Comparison of ENCODE assay signal across 8 mouse cellular contexts in the genomic region with DNA sequence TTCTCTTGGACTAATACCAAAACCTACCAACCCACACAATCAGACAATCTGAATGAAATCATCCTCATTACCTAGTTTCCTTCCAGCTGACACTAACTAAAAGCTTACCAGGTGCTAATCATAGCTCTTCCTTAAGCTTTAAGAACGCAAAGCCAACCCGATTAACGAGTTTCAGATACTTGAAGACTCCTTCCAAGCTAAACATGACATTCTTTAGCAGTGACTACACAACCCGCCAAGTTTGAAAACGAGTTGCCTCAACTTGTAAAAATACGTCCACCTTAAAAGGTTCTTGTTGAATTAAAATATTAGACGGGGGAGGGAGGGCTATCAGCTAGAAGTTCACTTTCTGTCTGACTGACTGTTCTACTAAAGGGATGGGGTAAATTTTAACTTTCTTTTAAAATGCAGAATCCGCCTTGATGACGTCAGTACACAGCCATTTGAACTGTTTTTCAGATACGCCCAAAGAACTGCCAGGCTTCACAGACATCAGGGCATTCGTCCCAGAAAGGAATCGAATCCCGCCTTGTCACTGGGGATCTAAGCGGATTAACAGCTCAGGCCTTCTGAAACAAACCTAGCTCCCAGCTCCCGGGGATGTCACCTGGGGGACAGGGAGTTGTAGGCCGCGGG. TPM values are rescaled to one million over a fixed set of nuclear protein-coding genes. Genes with fewer than 3 reads are reported as not detected.
DNase-seq lines count a peak whose midpoint lies in the region; ATAC-seq lines count a peak whose summit lies in the region.

No protein-coding gene starts in this region.

- H3K4me2 ChIP-seq in lung, embryonic 16.5 days (ENCODE audit: low read depth, low read length) = peak overlapping the region; percentile 54
- H3K4me2 ChIP-seq in stomach, embryonic 14.5 days (replicated peaks; ENCODE audit: low read depth, low read length) = peak overlapping the region; percentile 72

- peak overlapping the region; percentile 56 for H3K9ac ChIP-seq in lung, embryonic 16.5 days (ENCODE audit: low read length)
- peak overlapping the region; percentile 53 for H3K9ac ChIP-seq in stomach, embryonic 14.5 days (replicated peaks; ENCODE audit: low read depth, low read length)

- intact Hi-C loops in gastrocnemius, postnatal 14 days (cut with DNase I; ENCODE audit: low total_unique reads) = no loop called here

- H3K36me3 ChIP-seq in hindbrain, embryonic 10.5 days = peaks cover 15% of the 10 kb centered on the region
- no peaks in the 10 kb centered on the region for H3K36me3 ChIP-seq in lung, embryonic 16.5 days (ENCODE audit: control insufficient read depth, insufficient read depth, low read length)
- no peaks in the 10 kb centered on the region for H3K36me3 ChIP-seq in stomach, embryonic 14.5 days (ENCODE audit: control insufficient read depth, insufficient read depth, low read length)

- H3K27me3 ChIP-seq in hindbrain, embryonic 10.5 days (ENCODE audit: insufficient read depth, poor library complexity, severe bottlenecking) = no peaks in the 10 kb centered on the region
- no peaks in the 10 kb centered on the region for H3K27me3 ChIP-seq in lung, embryonic 16.5 days (ENCODE audit: control insufficient read depth, insufficient read depth, low read depth, low read length)
- no peaks in the 10 kb centered on the region for H3K27me3 ChIP-seq in stomach, embryonic 14.5 days (ENCODE audit: control insufficient read depth, insufficient read depth, low read length)

- H3K4me1 ChIP-seq in hindbrain, embryonic 10.5 days (replicated peaks) = peaks cover 10% of the 10 kb centered on the region
- no peaks in the 10 kb centered on the region for H3K4me1 ChIP-seq in lung, embryonic 16.5 days (replicated peaks; ENCODE audit: control insufficient read depth, insufficient read depth, low read length)
- 0 out of 2 replicates have a peak, but pooled peaks cover 3% of the 10 kb centered on the region for H3K4me1 ChIP-seq in stomach, embryonic 14.5 days (ENCODE audit: control insufficient read depth, insufficient read depth, low read length)

- peak; percentile 31 for ATAC-seq in common myeloid progenitor, adult 5-6 weeks (replicated peaks; ENCODE audit: low read depth, poor library complexity, severe bottlenecking)
- ATAC-seq in lung, embryonic 16.5 days (ENCODE audit: low read depth) = peak; percentile 41
- ATAC-seq in stomach, embryonic 14.5 days (ENCODE audit: insufficient number of reproducible peaks, insufficient read depth, low FRiP score, low read depth) = peak; percentile 15; the same call in 1 of the 2 replicates

- H3K9me3 ChIP-seq in hindbrain, embryonic 10.5 days = no peaks in the 10 kb centered on the region
- no peaks in the 10 kb centered on the region for H3K9me3 ChIP-seq in lung, embryonic 16.5 days (ENCODE audit: control insufficient read depth, low read length)
- H3K9me3 ChIP-seq in stomach, embryonic 14.5 days (ENCODE audit: control insufficient read depth, low read depth, low read length) = no peaks in the 10 kb centered on the region

- 7% methylated on average over 17 of the region's 17 CpGs for WGBS in hindbrain, embryonic 10.5 days
- WGBS in lung, embryonic 16.5 days = under 1% methylated on average over 17 of the region's 17 CpGs
- under 1% methylated on average over 17 of the region's 17 CpGs for WGBS in stomach, embryonic 14.5 days

- peak overlapping the region; percentile 78 for H3K4me3 ChIP-seq in hindbrain, embryonic 10.5 days
- H3K4me3 ChIP-seq in lung, embryonic 16.5 days (ENCODE audit: low read length) = peak overlapping the region; percentile 74
- H3K4me3 ChIP-seq in stomach, embryonic 14.5 days (ENCODE audit: low read depth, low read length) = peak overlapping the region; percentile 71

- H3K27ac ChIP-seq in hindbrain, embryonic 10.5 days = peak overlapping the region; percentile 89
- peak overlapping the region; percentile 37 for H3K27ac ChIP-seq in lung, embryonic 16.5 days (ENCODE audit: low read length)
- peak overlapping the region; percentile 29; the same call in 1 of the 2 replicates for H3K27ac ChIP-seq in stomach, embryonic 14.5 days (ENCODE audit: low read length)

- peak; percentile 26 for DNase-seq in urinary bladder, postnatal 14 days (ENCODE audit: low spot score)
- DNase-seq in urinary bladder, adult 2 months (ENCODE audit: low spot score) = no peak
- DNase-seq in hindbrain, embryonic 10.5 days (ENCODE audit: low spot score) = no peak
- DNase-seq in left cerebral cortex, adult 8-10 months (ENCODE audit: low spot score in 2 of 2) = no peak
- no peak for DNase-seq in gastrocnemius, postnatal 14 days

RNA-seq across cellular contexts. Expression of a gene that starts 0.6 kb away (rescaled TPM):
- polyA plus RNA-seq in urinary bladder, adult 2 months (2012; rRNA removed) = 1.3 and 1.4 TPM in 2 replicates
- 92.9 and 143 TPM in 2 replicates for total RNA-seq in common myeloid progenitor, adult 5-6 weeks (2017)
- 6.4 and 13.2 TPM in 2 replicates for polyA plus RNA-seq in hindbrain, embryonic 10.5 days (2016; fragmentation: Nextera tagmentation; extraction: Ambion mirVana)
- polyA plus RNA-seq in lung, embryonic 16.5 days (2015; fragmentation: Nextera tagmentation; extraction: Ambion mirVana) = 16.6 and 17.6 TPM in 2 replicates
- polyA plus RNA-seq in stomach, embryonic 14.5 days (2014; fragmentation: Nextera tagmentation; extraction: Ambion mirVana) = 23.4 and 25.7 TPM in 2 replicates
- 1 to 10 TPM; 2.0 to 3.5 (median 2.7) TPM for total RNA-seq in left cerebral cortex, adult 8-10 months (2022)
- total RNA-seq in gastrocnemius, postnatal 14 days (2021) = 1 to 10 TPM; 2.5 to 2.7 TPM

Comparison
In these comparisons a context has a peak if more than half of its experiments do, and no peak if none do; other contexts are left out.
1. H3K27ac ChIP-seq: peak in every context shown above with its lines; median percentile 89 in hindbrain, embryonic 10.5 days; 37 in lung, embryonic 16.5 days; 29 in stomach, embryonic 14.5 days.